Mouse (Mus musculus) heart, postnatal 0 days (tissue): ENCODE measurements at regions not wholly inside any gene's neighbourhood (a gene's known extent, or its start where the extent isn't known, plus 50 kb on each side); places are given as distances from the start of the nearest gene placed in this dataset.

ENCODE experiments used
- CTCF ChIP-seq: IDR thresholded peaks from 2 replicates; pipeline ENCODE4 v1.5.1; 2016; ENCODE audit warnings: antibody characterized with exemption, control low read depth, low read depth
- EP300 ChIP-seq: IDR thresholded peaks from 2 replicates; pipeline ENCODE4 v1.6.1; 2016; ENCODE audit warnings: antibody characterized with exemption, low read depth

DNA sequence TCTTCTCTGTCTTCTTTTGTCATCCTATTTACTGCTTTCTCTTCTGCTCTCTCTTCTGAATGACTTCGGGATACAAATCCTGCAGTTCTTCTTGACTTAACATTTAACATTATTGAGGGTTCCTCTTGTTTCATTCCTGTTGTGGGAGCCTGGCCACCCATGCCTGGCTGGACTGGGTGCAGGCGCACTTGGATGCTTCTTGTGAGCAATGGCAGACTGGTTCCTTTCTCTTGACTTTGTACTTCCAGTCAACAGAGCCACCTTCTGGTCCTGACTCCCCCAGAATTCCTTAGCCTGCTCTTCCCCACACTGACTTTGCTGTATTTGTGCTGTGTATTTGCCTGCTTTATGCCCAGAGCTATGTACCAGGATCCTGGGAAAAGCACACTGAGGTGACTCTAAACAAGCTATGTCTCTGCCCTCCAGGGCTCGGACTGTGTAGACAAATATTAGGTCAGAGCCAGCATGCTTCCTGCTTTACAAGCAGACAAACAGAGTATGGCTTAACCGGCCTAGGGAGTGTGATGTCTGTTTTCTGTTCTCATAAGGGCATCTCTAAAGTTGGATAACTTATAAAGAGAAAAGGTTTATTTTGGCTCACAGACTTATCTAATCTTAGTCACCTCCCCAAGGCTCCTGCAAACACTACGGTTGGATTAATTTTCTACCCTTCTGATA lies 133.5 kb upstream of the Stc2 start:
- TF ChIP-seq CTCF (no peak), EP300 (no peak)
